Mouse (Mus musculus) left cerebral cortex, postnatal 25 days (tissue): ENCODE data around the gene Epor. TPM values are rescaled to one million over a fixed set of nuclear protein-coding genes. Genes with fewer than 3 reads are reported as not detected.

Source experiments
- DNase-seq, 2 experiments: peaks; one replicate each; pipeline ENCODE4 v3.0.0; 2022; ENCODE audit warnings: low spot score in 2 of 2, mixed read lengths in 1 of 2
- intact Hi-C: fragments of 180-260 bp; cut with DNase I; formaldehyde crosslinking; loops from one replicate; pipeline ENCODE4 v1.15.1; 2025
- total RNA-seq, 2 experiments: library from RNA; stranded (reverse); gene quantifications; 2 replicates each; pipeline ENCODE4 v1.2.3; 2021

Gene Epor
- total RNA-seq, 2 experiments from 2014 or later = 7.9 to 8.9 TPM

DNA sequence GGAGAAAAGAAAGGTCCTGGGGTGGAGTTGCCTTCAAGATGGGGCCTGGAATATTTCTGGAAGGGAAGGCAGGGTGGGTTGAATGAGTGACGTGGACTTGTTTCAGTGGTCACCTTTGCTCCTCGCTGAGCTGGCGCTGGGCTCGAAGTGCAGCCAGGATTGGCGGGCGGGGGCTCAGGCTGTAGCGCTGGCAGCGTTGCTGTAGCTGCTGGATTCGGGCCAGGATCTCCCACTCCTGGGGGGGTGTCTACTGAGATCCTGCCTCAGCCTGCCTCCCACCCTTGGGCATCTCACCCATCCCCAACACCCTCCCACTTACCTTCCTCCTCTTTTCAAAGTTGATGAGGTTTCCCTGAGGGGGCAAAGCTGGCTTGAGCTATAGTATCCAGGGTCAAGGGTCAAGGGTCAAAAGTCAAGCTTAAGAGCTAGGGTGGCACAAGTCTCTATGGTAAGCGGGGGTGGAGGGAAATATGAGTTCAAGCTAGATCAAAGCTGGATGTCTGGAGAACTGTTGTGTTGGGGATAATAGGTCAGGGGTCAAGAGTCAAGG is 13.4 kb upstream of the Epor start:
- intact Hi-C loops = loop anchor here (5.0 kb wide), 1 partner anchor 166 kb away; no protein-coding TSS in a partner anchor
- no peak for DNase-seq

DNA sequence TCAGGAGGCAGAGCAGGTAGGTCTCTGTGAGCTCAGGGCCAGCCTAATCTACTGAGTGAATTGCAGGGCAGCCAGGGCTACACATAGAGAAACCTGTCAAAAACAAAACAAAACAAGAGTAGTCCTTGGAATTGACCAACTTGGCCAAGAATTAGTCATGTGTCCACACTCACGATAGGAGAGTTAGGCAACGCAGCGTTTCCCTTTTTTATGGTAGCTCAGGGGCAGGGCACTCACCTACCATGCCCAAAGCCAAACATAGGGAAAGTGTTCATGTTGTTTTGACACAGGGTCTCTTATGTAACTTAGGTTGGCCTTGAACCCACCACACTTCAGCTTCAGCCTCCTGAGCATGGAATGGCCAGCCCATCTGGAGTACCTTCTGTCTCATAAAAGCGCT is 6.0 kb upstream of the Epor start:
- intact Hi-C loops = no loop called here

DNA sequence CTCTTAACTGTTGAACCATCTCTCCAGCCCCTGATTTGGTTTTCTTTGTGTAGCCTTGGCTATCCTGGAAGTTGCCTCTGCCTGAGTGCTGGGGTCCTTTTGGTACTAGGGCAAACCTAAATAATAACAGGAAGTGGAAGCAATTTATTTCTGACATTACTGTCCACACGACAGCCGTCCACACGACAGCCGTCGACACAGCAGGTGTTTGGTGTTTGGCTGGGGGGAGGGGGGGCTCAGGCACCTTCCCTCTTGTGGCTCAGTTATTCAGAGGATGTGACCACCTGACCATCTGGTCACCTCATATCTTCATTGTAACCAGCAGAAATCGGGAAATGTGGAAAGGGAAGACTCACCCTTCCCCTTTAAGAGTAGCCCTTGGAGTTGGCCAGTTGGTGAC is 5.6 kb upstream of the Epor start:
- no peak for DNase-seq
- intact Hi-C loops = no loop called here

More for the DNA sequence above, 6.0 kb upstream of the Epor start:
- DNase-seq = no peak

DNA sequence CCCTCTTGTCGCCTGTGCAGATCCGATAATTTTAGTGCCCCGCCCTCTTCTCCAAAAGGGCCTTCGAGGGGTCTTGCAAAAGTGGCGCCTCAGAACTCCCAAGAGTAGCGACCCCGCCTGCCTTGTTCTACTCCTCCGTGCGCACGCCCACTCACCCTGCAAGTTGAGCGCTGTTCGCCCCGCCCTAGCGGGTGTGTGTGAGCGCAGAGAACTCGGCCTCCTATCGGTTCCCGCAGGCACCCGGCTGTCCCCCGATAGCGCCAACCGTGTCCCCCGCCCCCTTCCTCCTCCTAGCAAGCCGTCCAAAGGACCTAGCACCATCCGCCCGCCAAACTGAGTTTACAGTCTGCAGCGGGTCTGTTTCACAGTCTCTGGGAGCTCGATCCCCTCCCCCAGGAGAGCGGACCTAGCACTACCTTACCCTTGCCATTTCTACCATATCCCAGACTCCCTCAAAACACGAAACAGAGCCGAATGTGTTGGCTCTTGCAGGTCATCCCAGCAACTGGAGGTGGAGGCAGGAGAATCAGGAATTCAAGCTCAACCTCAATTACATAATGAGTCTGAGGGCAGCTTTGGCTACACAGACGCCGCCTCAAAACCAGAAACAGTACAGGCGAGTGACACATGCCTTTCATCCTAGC is 768 bp downstream of the Epor start:
- DNase-seq = peak; percentile 71 to 80
- intact Hi-C loops = loop anchor here (5.0 kb wide), 1 partner anchor 90 kb away; the partner anchor contains the start of gene Elavl3

DNA sequence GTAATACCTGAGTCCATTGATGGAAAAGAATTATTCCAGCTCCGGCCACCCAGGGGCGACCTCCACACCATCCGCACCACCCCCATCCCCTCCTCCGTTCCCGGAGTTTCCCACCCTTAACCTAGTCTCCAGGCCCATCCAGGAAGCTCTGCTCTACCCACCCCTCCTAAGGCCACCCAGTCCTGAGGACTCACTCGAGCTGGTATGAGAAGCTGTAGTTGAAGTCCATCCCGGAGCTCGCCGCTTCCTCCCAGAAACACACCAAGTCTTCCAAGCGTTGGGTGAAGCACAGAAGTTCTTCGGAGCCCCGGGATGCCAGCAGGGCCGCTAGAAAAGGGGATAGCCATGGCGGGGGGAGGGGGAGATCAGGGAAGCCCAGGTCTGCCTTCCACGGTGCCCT is 1.3 kb downstream of the Epor start:
- no peak for DNase-seq
- intact Hi-C loops = loop anchor here (5.0 kb wide), 1 partner anchor 90 kb away; the partner anchor contains the start of gene Elavl3

DNA sequence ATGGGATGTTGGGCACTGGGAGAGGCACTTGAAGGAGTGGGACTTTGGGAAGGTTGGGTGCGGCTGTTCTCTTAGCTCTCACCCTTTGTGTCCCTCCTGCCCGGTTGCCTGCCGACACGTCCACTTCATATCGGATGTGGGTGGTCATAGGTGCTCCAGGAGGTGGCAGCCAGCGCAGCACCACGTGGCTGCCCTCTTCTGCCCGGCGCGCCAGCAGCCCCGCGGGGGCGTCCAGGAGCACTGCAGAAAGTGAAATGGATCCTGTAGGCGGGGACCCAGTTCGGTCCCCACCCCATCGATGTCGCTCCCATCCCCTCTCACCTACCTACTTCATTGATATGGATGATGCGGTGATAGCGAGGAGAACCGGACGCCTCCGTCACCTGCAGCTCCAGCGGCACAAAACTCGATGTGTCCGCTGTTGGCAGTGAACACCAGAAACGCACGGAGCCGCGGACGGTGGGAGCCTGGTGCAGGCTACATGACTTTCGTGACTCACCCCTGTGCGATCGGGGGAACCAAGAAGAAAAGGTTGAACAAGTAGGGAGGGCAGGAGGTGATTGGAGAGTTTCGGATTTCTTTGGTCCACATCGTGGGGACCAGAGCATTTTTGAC is 1.8 kb downstream of the Epor start:
- DNase-seq = no peak
- intact Hi-C loops = loop anchor here (5.0 kb wide), 1 partner anchor 91 kb away; the partner anchor contains the start of gene Elavl3

DNA sequence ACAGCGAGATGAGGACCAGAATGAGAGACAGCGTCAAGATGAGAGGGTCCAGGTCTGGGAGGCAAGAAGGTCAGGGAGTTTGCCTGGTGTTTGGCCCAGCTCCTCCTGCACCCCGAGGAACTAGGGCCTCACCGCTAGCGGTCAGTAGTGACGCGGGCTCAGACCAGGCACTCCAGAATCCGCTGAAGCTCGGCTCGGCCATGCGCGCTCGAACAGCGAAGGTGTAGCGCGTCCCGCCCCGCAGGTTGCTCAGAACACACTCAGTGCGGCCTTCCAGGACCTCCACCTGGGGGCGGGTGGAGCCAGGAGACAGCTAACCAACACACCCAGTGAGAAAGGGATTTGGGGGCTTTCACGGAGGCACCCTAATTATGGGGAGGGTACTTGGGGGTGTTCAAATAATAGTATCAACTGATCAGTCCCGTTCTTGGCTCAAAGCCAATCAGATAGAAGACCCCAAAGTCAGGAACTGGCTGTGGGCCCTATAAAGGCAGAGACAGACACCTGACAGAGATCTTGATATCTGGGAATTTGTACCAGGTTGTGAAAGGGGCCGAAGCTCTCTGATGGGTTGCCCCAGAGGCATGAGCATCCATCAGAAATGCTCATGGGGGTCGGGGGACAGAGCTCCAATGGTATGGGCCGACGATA is 2.6 kb downstream of the Epor start:
- DNase-seq = no peak
- intact Hi-C loops = loop anchor here (5.0 kb wide), 1 partner anchor 92 kb away; the partner anchor contains the start of gene Elavl3

DNA sequence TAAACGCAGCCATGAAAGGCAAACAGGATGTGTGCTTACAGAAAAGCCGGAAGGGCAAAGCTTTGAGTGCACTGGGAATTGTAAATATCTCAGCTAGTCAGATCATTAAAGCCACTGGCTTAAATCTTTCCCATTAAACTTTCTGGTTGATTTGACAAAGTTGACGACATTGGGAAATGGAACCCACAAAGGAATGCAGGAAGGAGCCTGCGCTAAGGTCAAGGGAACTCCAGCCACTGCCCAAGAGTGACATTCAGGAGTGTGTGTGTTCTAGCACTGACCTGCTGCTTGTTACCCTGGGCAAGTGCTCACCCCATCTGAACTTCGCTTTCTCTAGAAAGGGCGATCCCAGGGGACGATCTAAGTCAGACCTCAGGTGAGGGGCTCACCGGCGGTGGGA is 3.2 kb downstream of the Epor start:
- DNase-seq = no peak
- intact Hi-C loops = loop anchor here (5.0 kb wide), 1 partner anchor 92 kb away; the partner anchor contains the start of gene Elavl3

DNA sequence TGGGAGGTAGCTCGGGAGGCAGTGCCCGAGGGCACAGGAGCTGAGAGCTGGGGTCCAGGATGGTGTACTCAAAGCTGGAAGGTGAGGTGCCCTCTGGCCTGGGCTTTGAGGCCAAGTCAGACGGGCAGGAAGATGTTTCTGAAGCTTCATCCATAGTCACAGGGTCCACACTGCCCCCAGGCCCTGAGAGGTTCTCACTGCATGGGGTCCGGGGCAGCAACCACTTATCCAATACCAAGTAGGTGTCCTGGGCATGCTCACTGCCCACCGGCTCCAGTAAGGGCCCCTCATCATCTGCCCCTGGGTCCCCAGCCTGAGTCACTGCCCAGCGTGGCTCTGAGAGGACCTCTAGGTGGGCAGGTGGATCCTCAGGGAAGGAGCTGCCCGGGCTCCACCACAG is 4.1 kb downstream of the Epor start:
- intact Hi-C loops = no loop called here
- DNase-seq = no peak

DNA sequence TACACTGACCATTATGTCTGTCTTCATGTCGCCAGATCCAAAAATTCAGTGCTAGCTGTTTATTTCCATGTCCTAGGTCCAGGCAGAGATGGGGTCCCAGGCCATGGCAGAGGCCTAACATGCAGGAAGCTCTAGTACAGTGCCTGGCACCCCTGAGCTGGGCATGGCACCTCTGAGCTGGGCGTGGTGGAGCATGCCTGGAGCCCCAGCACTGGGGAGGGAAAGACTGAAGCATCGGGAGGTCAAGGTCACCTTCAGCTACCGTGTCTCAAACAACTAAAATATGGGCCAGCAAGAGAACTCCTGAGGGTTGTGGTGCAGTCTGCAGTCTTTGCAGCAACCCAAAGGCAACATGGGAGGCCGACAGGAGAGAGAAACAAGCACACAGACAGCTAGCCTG is 4.9 kb downstream of the Epor start:
- intact Hi-C loops = no loop called here
- DNase-seq = no peak

DNA sequence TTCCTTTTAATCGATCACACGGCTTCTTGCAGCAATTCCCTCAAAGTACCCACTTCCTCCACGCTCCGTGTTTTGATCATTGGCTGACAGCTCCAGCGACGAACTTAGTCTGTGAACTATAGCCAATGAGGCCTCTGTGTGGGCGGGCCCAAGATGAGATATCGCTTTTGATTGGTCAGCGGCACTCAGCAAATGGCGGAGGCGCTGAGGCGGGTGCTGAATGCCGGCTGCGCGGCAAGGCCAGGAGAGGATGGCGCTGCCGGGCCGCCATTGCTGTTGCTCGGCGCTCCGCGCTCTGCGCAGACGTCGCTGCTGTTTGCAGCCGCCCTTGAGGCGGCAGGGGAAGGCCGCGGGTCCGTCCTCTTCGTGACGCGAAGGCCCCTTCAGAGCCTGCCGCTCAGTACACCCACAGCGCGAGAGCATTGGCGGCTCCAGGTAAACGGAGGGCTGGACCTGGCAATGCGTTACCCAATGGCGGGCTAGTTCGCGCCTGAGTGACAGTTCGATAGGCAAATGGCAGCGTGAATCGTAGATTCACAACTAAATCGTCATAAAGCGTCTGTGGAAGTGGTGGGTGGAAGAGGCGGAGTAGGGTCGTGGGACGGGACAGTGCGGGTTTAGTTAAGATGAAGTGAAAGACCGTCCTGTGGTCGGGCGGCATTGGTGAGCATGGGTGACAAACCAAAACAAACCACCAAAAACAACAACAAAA is 7.6 kb downstream of the Epor start, which contains the start of gene Swsap1:
TSS of gene Swsap1 (plus strand) at position 186 of the 712 bp plus-strand sequence.
- peak; percentile 100 for DNase-seq
- intact Hi-C loops = loop anchor here (2.0 kb wide), 1 partner anchor 47 kb away; the partner anchor contains the start of genes Ccdc151 and Prkcsh

DNA sequence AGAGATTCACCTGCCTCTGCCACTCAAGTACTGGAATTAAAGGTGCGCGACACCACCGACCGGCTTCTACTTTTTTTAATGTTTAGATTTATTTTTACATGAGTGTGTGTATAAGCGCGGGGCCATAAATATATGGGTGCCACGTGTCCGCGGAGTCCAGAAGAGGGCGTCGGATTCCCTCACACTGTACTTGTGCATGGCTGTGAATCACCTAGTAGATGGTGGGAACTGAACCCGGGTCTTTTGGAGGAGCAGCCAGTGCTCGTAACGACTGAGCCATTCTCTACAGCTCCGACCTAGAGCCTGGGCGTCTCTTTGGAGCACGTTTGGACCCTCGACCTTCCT is 8.1 kb downstream of the Epor start:
- DNase-seq = no peak
- intact Hi-C loops = no loop called here

DNA sequence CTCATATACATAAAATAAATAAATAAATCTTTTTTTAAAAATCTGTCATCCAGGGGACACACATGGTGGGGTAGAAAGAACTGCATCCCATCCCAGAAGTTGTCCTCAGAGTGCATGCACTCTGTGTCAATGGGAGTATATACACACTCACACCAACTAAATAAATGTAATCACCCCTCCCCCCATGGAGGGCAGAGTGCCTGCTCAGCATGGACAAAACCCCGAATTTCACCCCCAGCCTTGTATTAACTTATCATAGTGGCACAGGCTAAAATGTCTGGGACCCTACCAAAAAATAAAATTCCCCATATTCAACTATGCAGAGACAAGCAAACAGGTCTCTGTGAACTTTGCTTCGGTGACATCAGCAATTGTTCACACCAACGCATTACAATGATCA is 8.7 kb downstream of the Epor start:
- intact Hi-C loops = no loop called here

DNA sequence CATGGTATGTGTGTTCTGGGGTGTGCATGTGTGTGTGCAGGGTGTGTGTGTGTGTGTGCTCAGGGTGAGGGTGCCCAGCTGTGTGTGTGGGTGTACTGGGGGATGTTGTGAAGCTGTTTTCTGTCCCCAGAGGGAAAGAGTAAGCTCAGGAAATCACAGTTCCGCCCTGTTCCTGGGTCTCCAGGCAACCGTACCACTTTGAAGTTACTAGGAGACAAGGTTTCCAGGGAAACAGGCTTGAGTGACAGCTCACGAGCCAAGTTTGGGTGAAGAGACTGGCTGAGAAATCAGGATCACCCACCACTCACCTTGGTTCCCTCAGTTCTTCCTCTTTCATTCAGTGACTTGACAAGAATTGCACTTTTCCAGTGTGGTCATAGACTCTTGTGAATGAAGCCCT is 9.7 kb downstream of the Epor start:
- intact Hi-C loops = loop anchor here (2.0 kb wide), 1 partner anchor 15 kb away; no protein-coding TSS in a partner anchor
- peak; percentile 71 to 91 for DNase-seq

More for the DNA sequence above, 8.7 kb downstream of the Epor start:
- no peak for DNase-seq

DNA sequence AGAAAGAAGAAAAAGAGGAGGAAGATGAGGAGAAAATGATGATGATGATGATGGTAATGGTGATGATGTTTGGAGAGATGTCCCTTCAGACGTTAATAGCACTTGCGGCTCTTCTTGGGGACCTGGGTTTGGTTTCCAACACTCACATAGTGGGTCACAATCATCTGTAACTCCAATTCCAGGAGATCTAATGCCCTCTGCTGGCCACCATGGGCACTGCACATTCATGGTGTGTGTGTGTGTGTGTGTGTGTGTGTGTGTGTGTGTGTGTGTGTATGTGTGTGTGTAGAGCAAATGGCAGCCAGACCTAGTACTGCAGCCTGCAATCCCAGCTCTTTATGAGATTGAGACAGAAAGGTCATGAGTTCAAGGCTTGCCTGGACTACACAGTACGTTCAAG is 11.3 kb downstream of the Epor start:
- no peak for DNase-seq
- intact Hi-C loops = loop anchor here (2.0 kb wide), 1 partner anchor 13 kb away; no protein-coding TSS in a partner anchor

DNA sequence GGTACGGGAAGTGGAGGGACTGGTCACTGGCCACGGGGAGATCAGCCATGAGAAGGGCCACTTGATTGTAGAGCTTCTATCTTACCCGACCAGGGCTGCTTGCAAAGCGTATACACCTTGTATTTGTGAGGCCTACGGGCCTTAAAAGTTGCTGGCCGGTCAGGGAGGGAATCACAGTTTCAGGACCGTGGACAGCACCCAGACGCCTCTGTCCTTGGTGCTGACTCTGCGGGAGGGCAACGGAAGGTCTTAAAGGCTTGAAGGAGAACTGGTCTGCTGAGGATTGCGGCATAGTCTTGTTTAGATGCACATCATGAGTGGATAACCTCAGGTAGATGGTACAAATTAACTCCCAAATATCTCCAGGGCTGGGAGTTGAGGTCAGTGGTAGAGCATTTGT is 13.0 kb downstream of the Epor start:
- DNase-seq = no peak
- intact Hi-C loops = no loop called here

DNA sequence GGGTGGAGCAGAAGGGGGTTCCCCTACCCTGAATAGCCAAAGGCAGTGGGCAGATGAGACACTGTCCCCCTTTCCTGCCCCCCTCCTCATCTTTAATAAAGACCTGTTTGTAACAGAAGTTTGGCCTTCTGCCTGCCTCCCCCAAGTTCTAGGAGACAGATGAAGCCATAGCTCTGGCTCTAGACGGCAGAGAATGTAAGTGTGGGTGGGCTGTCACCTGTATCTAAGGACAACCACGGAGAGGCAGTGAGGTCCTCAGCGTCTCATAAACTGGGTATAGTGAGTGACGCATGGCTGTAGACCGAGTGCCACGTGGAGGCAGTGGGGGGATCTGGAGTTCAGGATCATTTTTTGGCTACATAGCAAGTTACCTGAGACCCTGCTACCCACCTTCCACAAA is 14.5 kb downstream of the Epor start:
- DNase-seq = peak in 1 of 2 experiments; percentile 60

DNA sequence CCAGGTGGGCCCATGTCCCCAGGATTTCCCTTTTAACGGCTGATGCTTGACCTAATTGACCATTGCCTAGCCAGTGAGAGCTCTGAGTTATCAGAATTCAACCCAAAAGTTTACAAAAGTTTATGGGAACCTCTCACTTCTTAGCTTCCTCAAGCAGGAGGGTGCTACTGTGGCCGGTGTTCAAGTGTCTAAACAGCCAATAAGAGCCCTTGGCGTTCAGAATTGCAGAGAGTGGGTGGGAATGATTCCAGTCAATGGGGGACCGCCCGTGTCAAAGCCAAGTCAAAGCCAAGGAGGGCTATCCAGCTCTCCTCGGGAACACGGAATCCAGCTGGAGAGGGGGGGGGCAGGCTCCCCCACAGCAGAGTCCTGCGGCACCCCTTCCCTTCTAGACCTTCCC is 15.2 kb downstream of the Epor start:
- intact Hi-C loops = no loop called here
- no peak for DNase-seq

More for the DNA sequence above, 14.5 kb downstream of the Epor start:
- intact Hi-C loops = no loop called here

DNA sequence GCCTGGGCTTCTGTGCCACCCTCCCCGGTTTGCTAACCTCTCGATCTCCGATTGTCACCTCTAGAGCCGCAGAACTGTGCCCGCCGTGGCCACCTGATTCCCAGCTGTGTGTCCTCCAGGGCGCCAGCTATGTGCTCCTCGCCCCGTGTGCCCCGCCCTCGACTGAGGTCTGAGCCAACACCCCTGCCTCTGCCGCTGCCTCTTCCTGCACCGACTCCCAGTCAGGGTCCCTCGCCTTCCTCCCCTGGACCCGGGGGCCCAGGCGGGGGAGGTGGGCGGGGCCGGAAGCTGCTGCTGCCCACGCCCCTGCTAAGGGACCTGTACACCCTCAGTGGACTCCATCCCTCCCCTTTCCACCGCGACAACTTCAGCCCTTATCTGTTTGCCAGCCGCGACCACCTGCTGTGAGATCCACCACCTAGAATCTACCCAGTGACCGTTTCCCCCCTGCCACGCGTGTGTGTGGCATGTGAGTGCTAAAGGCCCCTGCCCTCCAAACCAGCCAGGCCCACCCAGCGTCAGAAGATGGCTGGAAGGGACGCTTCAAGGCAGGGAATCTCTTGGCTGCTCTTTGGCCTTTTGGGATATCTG is 15.7 kb downstream of the Epor start:
- intact Hi-C loops = no loop called here
- no peak for DNase-seq
